Mouse (Mus musculus) cortical plate, adult 2 months (tissue): ENCODE data around the gene Gm49601. TPM values are rescaled to one million over a fixed set of nuclear protein-coding genes. Genes with fewer than 3 reads are reported as not detected.

Experiments
- H3K27ac ChIP-seq: fragments of 200-500 bp; 2 replicates; pipeline ENCODE4 v1.5.1; 2012; ENCODE audit warnings: low read length, control low read depth, inconsistent platforms; ENCODE audit not compliant: insufficient read depth
- H3K4me1 ChIP-seq: fragments of 200-500 bp; 2 replicates; pipeline ENCODE4 v1.6.1; 2011; ENCODE audit warnings: low read length; ENCODE audit not compliant: control insufficient read depth, insufficient read depth
- H3K4me3 ChIP-seq: fragments of 200-500 bp; 2 replicates; pipeline ENCODE4 v1.5.1; 2011; ENCODE audit warnings: mild to moderate bottlenecking, low read length, control low read depth; ENCODE audit not compliant: insufficient read depth
- CTCF ChIP-seq: fragments of 200-500 bp; IDR thresholded peaks from 2 replicates; pipeline ENCODE4 v1.5.1; 2011; ENCODE audit warnings: mild to moderate bottlenecking, control low read depth, low read length; ENCODE audit not compliant: insufficient read depth; ENCODE audit errors: extremely low read depth
- POLR2A ChIP-seq: fragments of 200-500 bp; IDR thresholded peaks from 2 replicates; pipeline ENCODE4 v1.6.1; 2011; ENCODE audit warnings: mild to moderate bottlenecking, low read length, control low read depth; ENCODE audit not compliant: insufficient read depth; ENCODE audit errors: extremely low read depth
- polyA plus RNA-seq: library from polyadenylated mRNA; depleted of rRNA; stranded (reverse); fragments of >200 nt; gene quantifications from 2 replicates; pipeline ENCODE4 v1.2.3, GENCODE M21; 2012

The Gm49601 gene
- polyA plus RNA-seq, 1 experiment: 156 TPM

GRCm38 (mm10) chr16:18589804-18590790 is 36.1 kb downstream of the Gm49601 start, which contains the start of gene Tbx1:
Tbx1 (minus strand) TSS chr16:18590671.
- H3K27ac ChIP-seq: no peak within 1 kb of the TSS
- TF ChIP-seq CTCF (no peak), POLR2A (no peak)
- peak within 1 kb of the TSS; percentile 22 for H3K4me3 ChIP-seq

GRCm38 (mm10) chr16:18589080-18589621 is 37.1 kb downstream of the Gm49601 start:
- Histone ChIP-seq H3K4me1 (no peaks in the 10 kb centered on the region; the same call in 1 of the 2 replicates), H3K4me3 (no peak overlapping the region), H3K27ac (no peak overlapping the region)
- TF ChIP-seq POLR2A (no peak), CTCF (no peak)

More at GRCm38 (mm10) chr16:18589804-18590790, 36.1 kb downstream of the Gm49601 start, which contains the start of gene Tbx1:
- H3K4me1 ChIP-seq: no peaks in the 10 kb centered on the region; the same call in 1 of the 2 replicates

DNA sequence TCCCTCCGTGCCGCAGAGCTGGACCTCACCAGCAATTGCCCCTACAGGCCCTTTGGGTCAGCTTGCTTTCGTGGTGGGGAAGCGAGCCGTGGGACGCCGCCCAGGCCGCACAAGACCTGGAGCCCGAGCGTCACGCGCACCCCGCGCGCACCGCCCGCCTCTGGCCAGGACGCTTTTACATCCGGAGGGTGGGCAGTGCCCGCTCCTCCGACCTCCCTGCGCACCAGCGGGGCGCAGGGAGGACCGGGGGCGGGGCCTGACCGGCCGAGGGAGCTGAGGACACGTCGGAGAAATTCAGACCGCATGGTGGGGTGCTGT is 37.5 kb downstream of the Gm49601 start:
- H3K4me1 ChIP-seq: no peaks in the 10 kb centered on the region; the same call in 1 of the 2 replicates
- H3K4me3 ChIP-seq: no peak overlapping the region
- no peak overlapping the region for H3K27ac ChIP-seq
- TF ChIP-seq POLR2A (no peak), CTCF (no peak)

DNA sequence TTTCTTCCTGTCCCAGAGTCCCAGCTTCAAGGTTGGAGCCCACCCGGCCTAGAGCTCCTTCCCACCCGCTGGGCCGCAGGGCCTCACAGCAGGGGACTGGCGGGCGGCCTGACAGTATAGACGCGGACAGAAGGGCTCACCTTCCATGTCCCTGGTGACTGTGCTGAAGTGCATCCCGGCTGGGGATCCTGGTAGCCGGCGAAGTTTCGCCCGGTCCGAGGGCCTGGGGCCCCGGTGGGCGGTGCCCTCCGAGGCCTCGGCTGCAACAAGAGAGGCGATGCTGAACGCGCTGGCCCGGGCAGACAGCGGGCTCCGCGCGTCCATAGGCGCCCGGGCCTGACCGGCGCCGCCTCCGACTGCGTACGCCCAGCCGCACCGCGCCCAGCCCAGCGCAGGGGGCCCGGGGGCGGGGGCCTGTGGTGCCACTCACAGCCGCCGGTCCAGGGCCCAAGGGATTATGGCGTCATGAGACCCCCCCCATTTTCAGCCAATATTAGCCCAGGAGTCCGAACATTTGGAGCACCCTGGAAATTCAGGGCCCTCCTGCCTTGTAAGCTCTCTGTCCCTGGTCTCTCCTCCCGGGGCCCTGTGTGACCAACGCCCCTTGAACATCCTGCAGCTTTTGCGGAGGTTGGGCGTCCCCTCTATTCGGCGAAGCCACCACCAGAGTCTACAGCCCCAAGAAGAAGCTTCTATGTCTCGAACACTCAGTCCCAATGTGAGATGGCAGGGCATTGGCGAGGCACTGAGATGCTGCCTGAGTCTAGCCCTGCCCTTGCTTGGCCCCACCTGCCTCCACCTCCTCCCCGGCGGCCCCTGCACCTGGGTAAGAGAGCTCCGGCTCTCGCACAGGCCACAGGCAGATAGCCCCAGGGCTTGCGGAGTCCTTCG is 38.1 kb downstream of the Gm49601 start:
- H3K4me3 ChIP-seq: no peak overlapping the region
- H3K4me1 ChIP-seq: no peaks in the 10 kb centered on the region; the same call in 1 of the 2 replicates
- TF ChIP-seq POLR2A (no peak), CTCF (no peak)
- no peak overlapping the region for H3K27ac ChIP-seq

- H3K4me1 ChIP-seq: no peaks in the 10 kb centered on the region; the same call in 1 of the 2 replicates
- no peak overlapping the region for H3K27ac ChIP-seq
- TF ChIP-seq CTCF (no peak), POLR2A (no peak)
- H3K4me3 ChIP-seq: peak overlapping the region; percentile 14; the same call in 1 of the 2 replicates
Measured at GRCm38 (mm10) chr16:18586906-18587546, 39.2 kb downstream of the Gm49601 start.

GRCm38 (mm10) chr16:18586076-18586905 is 39.9 kb downstream of the Gm49601 start:
- H3K4me1 ChIP-seq: no peaks in the 10 kb centered on the region; the same call in 1 of the 2 replicates
- H3K4me3 ChIP-seq: peak overlapping the region; percentile 14; the same call in 1 of the 2 replicates
- no peak overlapping the region for H3K27ac ChIP-seq
- TF ChIP-seq POLR2A: no peak
- no peak for TF ChIP-seq CTCF

- Histone ChIP-seq H3K4me3 (no peak overlapping the region), H3K4me1 (no peaks in the 10 kb centered on the region; the same call in 1 of the 2 replicates), H3K27ac (no peak overlapping the region)
- no peak for TF ChIP-seq CTCF
- TF ChIP-seq POLR2A: no peak
Measured at GRCm38 (mm10) chr16:18585676-18586075, 40.6 kb downstream of the Gm49601 start.

GRCm38 (mm10) chr16:18584901-18585510 is 41.2 kb downstream of the Gm49601 start:
- Histone ChIP-seq H3K4me1 (no peaks in the 10 kb centered on the region), H3K27ac (no peak overlapping the region), H3K4me3 (no peak overlapping the region)
- no peak for TF ChIP-seq POLR2A
- TF ChIP-seq CTCF: no peak
